In the genomic region with DNA sequence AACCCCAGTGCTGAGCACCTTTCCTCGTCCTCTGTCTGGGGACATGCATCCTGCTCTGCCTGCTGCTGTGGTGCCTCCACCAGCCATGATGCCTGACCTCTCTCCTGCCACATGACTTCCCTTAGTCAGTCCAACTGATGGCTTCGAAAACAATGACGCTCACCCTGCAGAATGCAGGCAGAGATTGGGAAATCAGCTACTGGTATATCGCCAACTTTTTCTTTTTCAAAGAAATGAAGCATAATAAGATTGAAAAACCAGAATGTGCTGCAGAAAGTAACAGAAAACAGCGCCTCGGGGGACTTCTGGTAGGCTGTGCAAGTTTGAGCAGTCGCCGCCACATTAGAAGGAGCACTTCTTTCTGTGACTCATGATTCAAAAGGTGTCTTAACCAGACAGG, we compare ENCODE assay signal across 16 mouse cellular contexts. TPM values are rescaled to one million over a fixed set of nuclear protein-coding genes. Genes with fewer than 3 reads are reported as not detected.
DNase-seq lines count a peak whose midpoint lies in the region; ATAC-seq lines count a peak whose summit lies in the region.
"Had no signal": no experiment of that assay in that cellular context is flagged by ENCODE, and none has a peak within 500 bp of the region (broad histone marks: within the 10 kb centered on the region; RNA-seq: fewer than 3 reads in every experiment).

No protein-coding gene starts in this region.

- H3K4me3 ChIP-seq in kidney, embryonic 14.5 days (ENCODE audit: low read length) = no peak overlapping the region
- H3K4me3 ChIP-seq in hindbrain, embryonic 12.5 days = no peak overlapping the region
- H3K4me3 ChIP-seq: liver, embryonic 12.5 days had no signal

- H3K4me1 ChIP-seq in kidney, embryonic 14.5 days (ENCODE audit: control insufficient read depth, insufficient read depth, low read length) = no peaks in the 10 kb centered on the region
- H3K4me1 ChIP-seq in hindbrain, embryonic 12.5 days = no peaks in the 10 kb centered on the region
- H3K4me1 ChIP-seq: liver, embryonic 12.5 days had no signal

- H3K36me3 ChIP-seq in kidney, embryonic 14.5 days (ENCODE audit: control insufficient read depth, insufficient read depth, low read length) = no peaks in the 10 kb centered on the region; the same call in 1 of the 2 replicates
- no peaks in the 10 kb centered on the region for H3K36me3 ChIP-seq in hindbrain, embryonic 12.5 days
- H3K36me3 ChIP-seq: G1E; liver, embryonic 12.5 days had no signal

- DNase-seq in adrenal gland, adult 8-10 months = peak; percentile 26
- no peak for DNase-seq in adrenal gland, postnatal 25 days
- peak; percentile 33 for DNase-seq in kidney, postnatal 14 days
- peak; percentile 70 for DNase-seq in heart, adult 8-10 months (ENCODE audit: low spot score)
- peak; percentile 66 for DNase-seq in lung, postnatal 25 days (ENCODE audit: low spot score)
- DNase-seq in thymus, postnatal 10 days (ENCODE audit: low spot score in 2 of 2) = no peak
- DNase-seq: cerebellum, adult 2 months; kidney, adult 9 months; midbrain, embryonic 14.5 days had no signal

- H3K4me2 ChIP-seq in kidney, embryonic 14.5 days (replicated peaks; ENCODE audit: low read depth, low read length) = no peak overlapping the region
- H3K4me2 ChIP-seq in hindbrain, embryonic 12.5 days (replicated peaks) = no peak overlapping the region
- H3K4me2 ChIP-seq: liver, embryonic 12.5 days had no signal

- no peak overlapping the region for H3K27ac ChIP-seq in kidney, embryonic 14.5 days (ENCODE audit: low read depth, low read length)
- no peak overlapping the region for H3K27ac ChIP-seq in hindbrain, embryonic 12.5 days
- H3K27ac ChIP-seq: liver, embryonic 12.5 days had no signal

- ATAC-seq in kidney, embryonic 14.5 days (ENCODE audit: low FRiP score, low TSS enrichment) = no peak
- no peak for ATAC-seq in hindbrain, embryonic 12.5 days (ENCODE audit: low FRiP score)
- ATAC-seq: liver, embryonic 12.5 days had no signal

- no peaks in the 10 kb centered on the region for H3K9me3 ChIP-seq in kidney, embryonic 14.5 days (ENCODE audit: control insufficient read depth, low read length)
- H3K9me3 ChIP-seq in hindbrain, embryonic 12.5 days (replicated peaks) = no peaks in the 10 kb centered on the region
- H3K9me3 ChIP-seq: G1E; liver, embryonic 12.5 days had no signal

- no peak overlapping the region for H3K9ac ChIP-seq in kidney, embryonic 14.5 days (ENCODE audit: low read depth, low read length)
- H3K9ac ChIP-seq in hindbrain, embryonic 12.5 days = no peak overlapping the region
- H3K9ac ChIP-seq: liver, embryonic 12.5 days had no signal

- no peaks in the 10 kb centered on the region for H3K27me3 ChIP-seq in kidney, embryonic 14.5 days (ENCODE audit: control insufficient read depth, insufficient read depth, low read length)
- H3K27me3 ChIP-seq in hindbrain, embryonic 12.5 days = no peaks in the 10 kb centered on the region
- H3K27me3 ChIP-seq: liver, embryonic 12.5 days had no signal

- 86% methylated on average over 8 of the region's 8 CpGs for WGBS in kidney, embryonic 14.5 days
- WGBS in hindbrain, embryonic 12.5 days = 85% methylated on average over 8 of the region's 8 CpGs

RNA-seq across cellular contexts. Expression of gene Antxr1, which starts 18.7 kb away (rescaled TPM):
- 10 to 100 TPM; 13.9 to 22.5 (median 18.3) TPM for total RNA-seq in adrenal gland, adult 8-10 months (2022)
- total RNA-seq in adrenal gland, postnatal 25 days (2021) = 16.5 and 19.4 TPM in 2 replicates
- polyA plus RNA-seq in kidney, embryonic 14.5 days (2014; fragmentation: Nextera tagmentation; extraction: Ambion mirVana) = 7.4 and 7.7 TPM in 2 replicates
- total RNA-seq in heart, adult 8-10 months (2022) = 1 to 10 TPM; 5.6 to 6.6 (median 6.0) TPM
- polyA plus RNA-seq in hindbrain, embryonic 12.5 days (2016; fragmentation: Nextera tagmentation; extraction: Ambion mirVana) = 5.0 and 5.1 TPM in 2 replicates
- polyA plus RNA-seq: G1E had no signal

RNA-seq across cellular contexts. Expression of gene Gkn1, which starts 33.8 kb away (rescaled TPM):
- total RNA-seq in adrenal gland, adult 8-10 months (2022) = not detected
- not detected in 2 replicates for total RNA-seq in adrenal gland, postnatal 25 days (2021)
- polyA plus RNA-seq in kidney, embryonic 14.5 days (2014; fragmentation: Nextera tagmentation; extraction: Ambion mirVana) = not detected in 2 replicates
- total RNA-seq in heart, adult 8-10 months (2022) = not detected
- polyA plus RNA-seq in hindbrain, embryonic 12.5 days (2016; fragmentation: Nextera tagmentation; extraction: Ambion mirVana) = not detected in 2 replicates
- total RNA-seq: G1E; left cerebral cortex, adult 18-20 months had no signal
- polyA plus RNA-seq: G1E; heart, embryonic 16.5 days; liver, embryonic 12.5 days; midbrain, embryonic 14.5 days; neural tube, embryonic 14.5 days had no signal

RNA-seq across cellular contexts. Expression of gene Gkn2, which starts 56.2 kb away (rescaled TPM):
- not detected for total RNA-seq in adrenal gland, adult 8-10 months (2022)
- total RNA-seq in adrenal gland, postnatal 25 days (2021) = not detected in 2 replicates
- polyA plus RNA-seq in kidney, embryonic 14.5 days (2014; fragmentation: Nextera tagmentation; extraction: Ambion mirVana) = not detected in 2 replicates
- total RNA-seq in heart, adult 8-10 months (2022) = not detected
- not detected in 2 replicates for polyA plus RNA-seq in hindbrain, embryonic 12.5 days (2016; fragmentation: Nextera tagmentation; extraction: Ambion mirVana)
- total RNA-seq: G1E; left cerebral cortex, adult 18-20 months had no signal
- polyA plus RNA-seq: cerebellum, adult 2 months; G1E; heart, embryonic 16.5 days; liver, embryonic 12.5 days; midbrain, embryonic 14.5 days; neural tube, embryonic 14.5 days had no signal

Comparison
In these comparisons a context has a peak if more than half of its experiments do, and no peak if none do; other contexts are left out.
1. DNase-seq: peak in adrenal gland, adult 8-10 months (single experiment), kidney, postnatal 14 days (single experiment), heart, adult 8-10 months (single experiment) and lung, postnatal 25 days (single experiment); none in adrenal gland, postnatal 25 days (single experiment) and thymus, postnatal 10 days (0 of 2).